Mouse (Mus musculus) embryonic stem cell, embryonic (primary cell): Measurements from ENCODE around the gene Gclc.
"Not testable (repeated sequence)": the region's sequence is repeated elsewhere in the genome, so short reads cannot be mapped to it uniquely, and the experiment has no call there.

ENCODE experiments used
- CTCF ChIA-PET, 4 experiments: fragments of 300-600 bp in 2 of 4; fragments of 350-600 bp in 2 of 4; sonication (Branson Sonifier 250); formaldehyde crosslinking; loops; one replicate each; lab custom pipeline; 2022; ENCODE audit warnings: inconsistent platforms in 2 of 4; lab: Charles Lee
- POLR2A ChIA-PET, 4 experiments: fragments of 300-600 bp in 2 of 4; fragments of 350-600 bp in 2 of 4; sonication (Branson Sonifier 250); formaldehyde crosslinking; loops; one replicate each; lab custom pipeline; 2022; ENCODE audit warnings: antibody characterized with exemption in 4 of 4, inconsistent platforms in 1 of 4; lab: Charles Lee

The Gclc gene

GRCm38 (mm10) chr9:77737298-77738041, 16.9 kb upstream of the Gclc start:
- POLR2A ChIA-PET = interaction anchor here in 1 of 4 experiments (2.6 kb wide), 1 partner anchor 13 kb away, joined by 8 read pairs; no protein-coding TSS in a partner anchor
- CTCF ChIA-PET = no interaction called here

- CTCF ChIA-PET = no interaction called here
- POLR2A ChIA-PET = interaction anchor here (1.0 to 2.3 kb wide), 9 partner anchors 9 to 35 kb away, joined by 4 to 19 read pairs (median 8); partner anchors contain the start of gene Gclc (in 1 of the 4)
Measured at GRCm38 (mm10) chr9:77741452-77741851, 12.9 kb upstream of the Gclc start.

- ChIA-PET CTCF (interaction anchor here in 1 of 4 experiments (0.6 to 0.7 kb wide), 2 partner anchors 268 to 368 kb away, joined by 3 to 7 read pairs; no protein-coding TSS in a partner anchor), POLR2A (interaction anchor here in 3 of 4 experiments (0.6 to 1.6 kb wide), 6 partner anchors 9 to 80 kb away, joined by 3 to 6 read pairs (median 4); partner anchors contain the start of gene Gclc (in 2 of the 3))
Measured at GRCm38 (mm10) chr9:77744798-77745197, 9.5 kb upstream of the Gclc start.

GRCm38 (mm10) chr9:77746315-77746714, 8.0 kb upstream of the Gclc start:
- CTCF ChIA-PET = interaction anchor here in 2 of 4 experiments (0.6 to 0.7 kb wide), 2 partner anchors 20 to 222 kb away, joined by 3 to 10 read pairs; no protein-coding TSS in a partner anchor

GRCm38 (mm10) chr9:77748292-77748691, 6.0 kb upstream of the Gclc start:
- POLR2A ChIA-PET = interaction anchor here in 3 of 4 experiments (0.7 to 4.1 kb wide), 4 partner anchors 11 to 16 kb away, joined by 4 to 52 read pairs (median 49); no protein-coding TSS in a partner anchor
- CTCF ChIA-PET = not testable (repeated sequence)

More at GRCm38 (mm10) chr9:77746315-77746714, 8.0 kb upstream of the Gclc start:
- POLR2A ChIA-PET = interaction anchor here in 2 of 4 experiments (1.1 to 1.3 kb wide), 4 partner anchors 12 to 628 kb away, joined by 3 to 7 read pairs (median 6); no protein-coding TSS in a partner anchor

- CTCF ChIA-PET = interaction anchor here in 3 of 4 experiments (1.1 to 1.4 kb wide), 5 partner anchors 9 to 154 kb away, joined by 3 to 5 read pairs (median 4); no protein-coding TSS in a partner anchor
- POLR2A ChIA-PET = interaction anchor here (0.5 to 4.1 kb wide), 74 partner anchors 8 to 754 kb away, joined by 3 to 52 read pairs (median 4); partner anchors contain the start of genes Lrrc1 (in 2 of the 4), Elovl5 (in 1 of the 4) and Klhl31 (in 1 of the 4)
Measured at GRCm38 (mm10) chr9:77750133-77751060, 3.9 kb upstream of the Gclc start.

GRCm38 (mm10) chr9:77751091-77751521, 3.2 kb upstream of the Gclc start:
- ChIA-PET POLR2A (interaction anchor here (0.7 to 4.1 kb wide), 55 partner anchors 8 to 753 kb away, joined by 3 to 52 read pairs (median 5); partner anchors contain the start of gene Lrrc1 (in 2 of the 4)), CTCF (interaction anchor here in 2 of 4 experiments (0.7 to 1.4 kb wide), 4 partner anchors 26 to 305 kb away, joined by 3 to 5 read pairs (median 4); no protein-coding TSS in a partner anchor)

GRCm38 (mm10) chr9:77754728-77755402, 530 bp downstream of the Gclc start:
- ChIA-PET POLR2A (interaction anchor here (0.6 to 2.2 kb wide), 33 partner anchors 9 to 749 kb away, joined by 3 to 18 read pairs (median 4); partner anchors contain the start of gene Klhl31 (in 1 of the 4)), CTCF (interaction anchor here in 3 of 4 experiments (0.5 to 1.7 kb wide), 4 partner anchors 13 to 207 kb away, joined by 3 to 4 read pairs (median 4); no protein-coding TSS in a partner anchor)

- POLR2A ChIA-PET = interaction anchor here in 3 of 4 experiments (1.0 to 2.2 kb wide), 21 partner anchors 8 to 726 kb away, joined by 3 to 18 read pairs (median 6); no protein-coding TSS in a partner anchor
- CTCF ChIA-PET = interaction anchor here in 2 of 4 experiments (0.6 to 1.7 kb wide), 3 partner anchors 13 to 169 kb away, joined by 3 to 4 read pairs (median 4); no protein-coding TSS in a partner anchor
Measured at GRCm38 (mm10) chr9:77755403-77755784, 1.1 kb downstream of the Gclc start.

- ChIA-PET POLR2A (interaction anchor here in 1 of 4 experiments (1.3 to 2.2 kb wide), 3 partner anchors 14 to 160 kb away, joined by 5 to 10 read pairs (median 6); no protein-coding TSS in a partner anchor), CTCF (no interaction called here)
Measured at GRCm38 (mm10) chr9:77756076-77756475, 1.7 kb downstream of the Gclc start.

GRCm38 (mm10) chr9:77757331-77757730, 3.0 kb downstream of the Gclc start:
- POLR2A ChIA-PET = interaction anchor here in 3 of 4 experiments (0.7 to 4.3 kb wide), 14 partner anchors 7 to 259 kb away, joined by 3 to 58 read pairs (median 12); no protein-coding TSS in a partner anchor
- CTCF ChIA-PET = no interaction called here

GRCm38 (mm10) chr9:77758481-77758880, 4.1 kb downstream of the Gclc start:
- POLR2A ChIA-PET = interaction anchor here (0.6 to 4.3 kb wide), 34 partner anchors 8 to 769 kb away, joined by 3 to 58 read pairs (median 5); no protein-coding TSS in a partner anchor
- CTCF ChIA-PET = interaction anchor here (0.5 to 2.1 kb wide), 6 partner anchors 18 to 266 kb away, joined by 3 to 10 read pairs (median 4); no protein-coding TSS in a partner anchor

GRCm38 (mm10) chr9:77759111-77759510, 4.8 kb downstream of the Gclc start:
- CTCF ChIA-PET = interaction anchor here in 3 of 4 experiments (0.5 to 2.1 kb wide), 7 partner anchors 9 to 265 kb away, joined by 3 to 10 read pairs (median 4); no protein-coding TSS in a partner anchor
- POLR2A ChIA-PET = interaction anchor here (0.6 to 4.3 kb wide), 41 partner anchors 8 to 768 kb away, joined by 3 to 58 read pairs (median 5); no protein-coding TSS in a partner anchor

GRCm38 (mm10) chr9:77759756-77760155, 5.4 kb downstream of the Gclc start:
- ChIA-PET POLR2A (interaction anchor here (0.6 to 4.3 kb wide), 31 partner anchors 9 to 617 kb away, joined by 3 to 58 read pairs (median 5); no protein-coding TSS in a partner anchor), CTCF (interaction anchor here in 3 of 4 experiments (0.7 to 2.1 kb wide), 3 partner anchors 9 to 542 kb away, joined by 3 to 10 read pairs (median 4); no protein-coding TSS in a partner anchor)

- CTCF ChIA-PET = no interaction called here
- POLR2A ChIA-PET = interaction anchor here in 3 of 4 experiments (0.5 to 6.1 kb wide), 8 partner anchors 10 to 34 kb away, joined by 3 to 47 read pairs (median 6); partner anchors contain the start of gene Gclc (in 1 of the 3)
Measured at GRCm38 (mm10) chr9:77766218-77766617, 11.9 kb downstream of the Gclc start.

- ChIA-PET POLR2A (interaction anchor here (0.5 to 6.1 kb wide), 9 partner anchors 10 to 33 kb away, joined by 3 to 47 read pairs (median 6); partner anchors contain the start of gene Gclc (in 1 of the 4)), CTCF (no interaction called here)
Measured at GRCm38 (mm10) chr9:77766767-77767166, 12.4 kb downstream of the Gclc start.
